Mouse (Mus musculus) neural tube, embryonic 15.5 days (tissue): Measurements from ENCODE around the gene Exoc3l2. TPM values are rescaled to one million over a fixed set of nuclear protein-coding genes. Genes with fewer than 3 reads are reported as not detected.

Experiments used
- ATAC-seq: fragments of 200-750 bp; cut with Nextera tagmentation; 2 replicates; pipeline ENCODE4 v1.8.0; 2017; ENCODE audit warnings: mild to moderate bottlenecking, moderate TSS enrichment, moderate library complexity; ENCODE audit not compliant: low FRiP score
- H3K27ac ChIP-seq: fragments of 300-500 bp; sonication (generic); replicated peaks from 2 replicates; pipeline ENCODE4 v1.5.1; 2015; ENCODE audit warnings: mild to moderate bottlenecking, inconsistent platforms
- H3K27me3 ChIP-seq: fragments of 300-500 bp; sonication (generic); replicated peaks from 2 replicates; pipeline ENCODE4 v1.6.1; 2015; ENCODE audit warnings: inconsistent platforms
- H3K36me3 ChIP-seq: fragments of 300-500 bp; sonication (generic); 2 replicates; pipeline ENCODE4 v1.6.1; 2015; ENCODE audit warnings: inconsistent platforms
- H3K4me1 ChIP-seq: fragments of 300-500 bp; sonication (generic); 2 replicates; pipeline ENCODE4 v1.6.1; 2015; ENCODE audit warnings: inconsistent platforms
- H3K4me2 ChIP-seq: fragments of 300-500 bp; sonication (generic); 2 replicates; pipeline ENCODE4 v1.6.1; 2015; ENCODE audit warnings: inconsistent platforms, mild to moderate bottlenecking, moderate library complexity
- H3K4me3 ChIP-seq: fragments of 300-500 bp; sonication (generic); replicated peaks from 2 replicates; pipeline ENCODE4 v1.5.1; 2015; ENCODE audit warnings: mild to moderate bottlenecking, inconsistent platforms
- H3K9ac ChIP-seq: fragments of 300-500 bp; sonication (generic); replicated peaks from 2 replicates; pipeline ENCODE4 v1.6.1; 2015; ENCODE audit warnings: mild to moderate bottlenecking, inconsistent platforms
- H3K9me3 ChIP-seq: fragments of 300-500 bp; sonication (generic); replicated peaks from 2 replicates; pipeline ENCODE4 v1.6.1; 2016; ENCODE audit warnings: inconsistent platforms
- WGBS: fragments of 180-500 bp; shearing (Covaris S2); methylation state at CpG from one replicate; pipeline ENCODE4 v1.1.7; 2015; ENCODE audit warnings: mixed read lengths; 5-methylcytosine and 5-hydroxymethylcytosine counted together
- polyA plus RNA-seq: library from polyadenylated mRNA; unstranded; fragments of >200 nt; fragmentation: Nextera tagmentation; extraction: Ambion mirVana; gene quantifications from 2 replicates; pipeline ENCODE4 v1.2.1, GENCODE M21; 2015

Exoc3l2 gene
- polyA plus RNA-seq, 1 experiment from 2014 or later: 1.5 TPM

GRCm38 (mm10) chr7:19470308-19470707, 7.2 kb downstream of the Exoc3l2 start:
- Histone ChIP-seq H3K4me3 (no peak overlapping the region), H3K4me1 (peaks cover 14% of the 10 kb centered on the region), H3K9ac (no peak overlapping the region), H3K27me3 (peaks cover 69% of the 10 kb centered on the region), H3K9me3 (no peaks in the 10 kb centered on the region), H3K27ac (no peak overlapping the region), H3K36me3 (no peaks in the 10 kb centered on the region), H3K4me2 (no peak overlapping the region)
- WGBS: 18% methylated on average over 14 of the region's 14 CpGs
- no peak for ATAC-seq

DNA sequence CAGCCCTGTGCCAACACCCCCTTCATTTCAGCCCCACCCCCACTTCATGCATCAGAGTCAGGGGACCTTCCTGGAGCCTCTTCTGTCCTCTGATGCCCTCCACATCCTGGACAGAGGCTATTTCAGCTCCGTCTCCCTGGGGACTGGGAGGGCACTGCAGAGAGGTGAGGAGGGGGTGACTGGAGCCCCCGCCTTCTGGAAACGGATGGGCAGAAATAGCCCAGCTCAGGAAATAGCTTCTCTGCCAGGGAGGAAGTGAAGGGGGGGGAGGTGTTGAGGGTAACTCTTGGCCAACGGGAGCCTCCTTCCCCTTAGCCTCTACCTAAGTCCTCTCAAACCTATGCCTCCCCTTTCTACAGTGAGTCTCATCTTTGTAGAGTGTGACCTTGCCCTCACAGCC, 9.3 kb downstream of the Exoc3l2 start:
- Histone ChIP-seq H3K4me2 (no peak overlapping the region), H3K4me1 (peaks cover 14% of the 10 kb centered on the region), H3K4me3 (no peak overlapping the region), H3K9me3 (no peaks in the 10 kb centered on the region), H3K27me3 (peaks cover 66% of the 10 kb centered on the region), H3K9ac (no peak overlapping the region), H3K36me3 (no peaks in the 10 kb centered on the region), H3K27ac (no peak overlapping the region)
- ATAC-seq: no peak
- 53% methylated on average over 4 of the region's 4 CpGs for WGBS

DNA sequence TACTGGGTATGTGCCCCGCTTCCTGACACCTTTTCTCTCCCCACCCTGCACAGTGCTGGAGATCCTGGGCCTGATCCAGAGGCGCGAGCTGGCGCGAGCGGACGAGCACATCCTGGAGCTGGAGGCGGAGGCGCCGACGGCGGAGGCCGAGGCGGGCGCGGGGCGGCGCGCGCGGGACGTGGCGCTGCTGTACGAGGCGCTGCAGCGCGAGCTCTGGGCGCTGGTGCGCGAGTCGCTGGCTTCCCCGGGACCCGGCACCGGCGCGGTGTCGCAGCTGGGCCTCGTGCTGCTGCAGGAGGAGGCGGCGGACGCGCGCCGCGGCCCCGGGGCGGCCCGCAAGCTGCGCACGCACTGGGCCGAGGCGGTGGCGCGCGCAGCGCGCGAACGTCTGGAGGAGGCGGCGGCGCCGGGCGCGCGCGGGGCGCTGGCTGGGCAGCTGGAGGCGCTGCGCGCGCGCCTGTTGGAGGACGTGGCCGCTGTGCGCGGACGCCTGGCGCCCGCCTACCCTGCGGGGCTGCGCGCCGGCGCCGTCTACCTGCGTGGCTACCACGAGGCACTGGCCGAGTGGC, 10.8 kb downstream of the Exoc3l2 start:
- Histone ChIP-seq H3K9me3 (no peaks in the 10 kb centered on the region), H3K36me3 (no peaks in the 10 kb centered on the region), H3K27ac (peak overlapping the region; percentile 87), H3K27me3 (peaks cover 67% of the 10 kb centered on the region), H3K4me1 (peaks cover 14% of the 10 kb centered on the region), H3K4me2 (peak overlapping the region; percentile 89), H3K9ac (peak overlapping the region; percentile 73), H3K4me3 (peak overlapping the region; percentile 53)
- WGBS: under 1% methylated on average over 78 of the region's 89 CpGs
- ATAC-seq: peak; percentile 94

GRCm38 (mm10) chr7:19477084-19477483, 14.0 kb downstream of the Exoc3l2 start:
- Histone ChIP-seq H3K4me1 (peaks cover 14% of the 10 kb centered on the region), H3K4me3 (no peak overlapping the region), H3K4me2 (no peak overlapping the region), H3K27me3 (peaks cover 38% of the 10 kb centered on the region), H3K9me3 (no peaks in the 10 kb centered on the region), H3K36me3 (no peaks in the 10 kb centered on the region), H3K27ac (no peak overlapping the region), H3K9ac (no peak overlapping the region)
- ATAC-seq: no peak
- WGBS: 82% methylated on average over 2 of the region's 2 CpGs

DNA sequence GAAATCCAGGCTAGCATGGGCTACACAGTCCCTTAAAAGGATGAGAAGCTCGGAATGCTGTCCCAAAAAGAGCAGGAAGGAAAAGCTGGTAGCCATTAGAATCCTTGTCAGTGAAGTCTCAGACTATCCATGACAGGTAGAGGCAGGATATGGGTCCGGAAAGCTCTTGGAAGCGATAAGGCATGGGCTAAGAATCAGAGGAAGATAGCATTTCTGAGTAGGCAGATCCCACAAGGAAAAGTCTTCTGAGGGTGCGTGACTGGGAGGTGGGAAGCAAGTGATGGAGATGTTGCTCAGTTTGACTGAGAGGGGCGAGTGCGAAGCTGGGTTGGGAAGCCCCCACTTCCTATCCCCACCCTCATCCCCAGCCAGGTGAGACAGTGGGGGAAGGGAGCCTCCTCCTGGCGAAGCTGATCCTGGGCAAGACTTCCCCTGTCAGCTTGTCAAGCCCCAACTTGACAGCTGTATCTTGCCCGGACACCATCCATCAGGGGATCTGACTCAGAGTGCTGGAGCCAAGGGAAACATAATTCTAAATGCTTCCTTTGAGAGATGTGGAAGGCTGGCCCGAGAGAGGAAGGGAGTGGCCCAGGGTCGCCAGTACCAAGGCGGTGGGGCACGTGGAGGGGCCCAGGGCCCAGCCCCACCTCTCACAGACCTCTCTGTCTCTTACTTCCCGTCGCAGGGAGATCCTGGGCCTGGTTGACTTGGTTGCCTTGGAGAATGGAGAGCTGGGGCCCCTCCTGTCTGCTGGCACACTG, 14.7 kb downstream of the Exoc3l2 start:
- no peak overlapping the region for H3K4me3 ChIP-seq
- 30% methylated on average over 14 of the region's 14 CpGs for WGBS
- no peaks in the 10 kb centered on the region for H3K36me3 ChIP-seq
- no peaks in the 10 kb centered on the region for H3K9me3 ChIP-seq
- no peak for ATAC-seq
- H3K4me1 ChIP-seq: peaks cover 14% of the 10 kb centered on the region
- no peak overlapping the region for H3K9ac ChIP-seq
- no peak overlapping the region for H3K27ac ChIP-seq
- H3K4me2 ChIP-seq: no peak overlapping the region
- H3K27me3 ChIP-seq: peaks cover 31% of the 10 kb centered on the region

DNA sequence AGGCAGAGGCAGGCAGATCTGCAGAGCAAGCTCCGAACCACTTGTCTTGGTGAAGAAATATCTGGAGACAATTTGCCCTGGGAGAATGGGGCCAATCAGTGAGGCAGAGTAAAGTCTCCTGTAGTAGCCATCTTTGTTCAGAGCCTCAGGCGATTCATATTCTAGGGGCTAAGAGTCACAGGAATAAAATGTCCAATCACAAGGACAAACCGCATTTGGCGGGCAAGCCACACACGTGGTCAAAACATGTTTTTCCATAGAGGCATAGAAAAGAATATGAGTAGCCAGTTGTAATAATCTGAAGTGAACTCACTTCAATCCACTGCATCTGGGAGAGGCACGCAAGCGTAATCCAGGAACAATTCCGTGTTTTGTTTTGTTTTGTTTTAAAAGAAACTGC, 20.1 kb downstream of the Exoc3l2 start:
- H3K9ac ChIP-seq: no peak overlapping the region
- H3K4me2 ChIP-seq: no peak overlapping the region
- H3K27me3 ChIP-seq: peaks cover 20% of the 10 kb centered on the region
- no peak overlapping the region for H3K4me3 ChIP-seq
- ATAC-seq: no peak
- no peaks in the 10 kb centered on the region for H3K36me3 ChIP-seq
- H3K4me1 ChIP-seq: no peaks in the 10 kb centered on the region
- H3K9me3 ChIP-seq: no peaks in the 10 kb centered on the region
- WGBS: 84% methylated on average over 8 of the region's 8 CpGs
- no peak overlapping the region for H3K27ac ChIP-seq

DNA sequence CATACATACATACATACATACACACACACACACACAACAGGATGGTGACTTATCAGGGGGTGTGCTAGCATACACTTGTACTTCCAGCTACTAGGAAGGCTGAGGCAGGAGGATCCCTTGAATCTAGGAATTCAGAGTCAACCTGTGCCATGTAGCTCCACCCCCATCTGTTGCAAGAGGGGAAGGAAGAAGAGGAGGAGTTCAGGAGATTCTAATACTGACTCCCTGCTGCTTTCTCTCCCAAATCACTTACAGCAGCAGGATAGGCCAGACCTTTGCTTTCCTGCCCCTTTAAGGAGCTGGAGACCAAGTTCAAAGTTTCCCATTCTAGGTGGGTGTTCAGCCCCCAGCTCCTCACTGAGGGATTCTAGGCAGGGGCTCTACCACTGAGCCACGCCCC, 22.4 kb downstream of the Exoc3l2 start:
- no peak overlapping the region for H3K9ac ChIP-seq
- H3K36me3 ChIP-seq: no peaks in the 10 kb centered on the region
- H3K4me3 ChIP-seq: no peak overlapping the region
- no peaks in the 10 kb centered on the region for H3K9me3 ChIP-seq
- H3K4me1 ChIP-seq: peaks cover 8% of the 10 kb centered on the region; the same call in 1 of the 2 replicates
- H3K27me3 ChIP-seq: peaks cover 41% of the 10 kb centered on the region
- no peak for ATAC-seq
- no peak overlapping the region for H3K27ac ChIP-seq
- 92% methylated on average over 1 of the region's 1 CpGs for whole genome bisulfite sequencing
- no peak overlapping the region for H3K4me2 ChIP-seq

DNA sequence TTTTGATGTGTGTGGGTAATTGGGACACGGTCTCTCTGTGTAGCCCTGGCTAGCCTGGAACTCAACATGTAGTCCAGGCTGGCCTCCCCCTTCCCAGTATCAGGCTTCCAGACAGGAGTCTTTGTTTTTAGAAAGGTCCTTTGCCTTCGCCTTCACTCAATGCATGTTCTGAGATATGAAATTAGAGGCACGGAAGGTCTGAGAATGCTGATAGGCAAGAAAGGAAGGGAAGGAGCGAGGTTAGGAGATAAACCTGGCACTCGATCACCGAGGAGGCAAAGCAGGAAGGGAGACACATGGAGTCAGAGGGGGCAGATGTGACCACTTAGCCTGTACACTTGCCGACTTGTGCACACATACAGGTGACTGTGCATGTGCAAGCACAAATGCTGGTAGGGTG, 23.4 kb downstream of the Exoc3l2 start:
- WGBS: 93% methylated on average over 7 of the region's 7 CpGs
- Histone ChIP-seq H3K9me3 (no peaks in the 10 kb centered on the region), H3K27me3 (peaks cover 51% of the 10 kb centered on the region), H3K4me3 (no peak overlapping the region), H3K27ac (no peak overlapping the region), H3K4me1 (peaks cover 8% of the 10 kb centered on the region; the same call in 1 of the 2 replicates), H3K9ac (no peak overlapping the region), H3K36me3 (no peaks in the 10 kb centered on the region), H3K4me2 (no peak overlapping the region)
- ATAC-seq: no peak

DNA sequence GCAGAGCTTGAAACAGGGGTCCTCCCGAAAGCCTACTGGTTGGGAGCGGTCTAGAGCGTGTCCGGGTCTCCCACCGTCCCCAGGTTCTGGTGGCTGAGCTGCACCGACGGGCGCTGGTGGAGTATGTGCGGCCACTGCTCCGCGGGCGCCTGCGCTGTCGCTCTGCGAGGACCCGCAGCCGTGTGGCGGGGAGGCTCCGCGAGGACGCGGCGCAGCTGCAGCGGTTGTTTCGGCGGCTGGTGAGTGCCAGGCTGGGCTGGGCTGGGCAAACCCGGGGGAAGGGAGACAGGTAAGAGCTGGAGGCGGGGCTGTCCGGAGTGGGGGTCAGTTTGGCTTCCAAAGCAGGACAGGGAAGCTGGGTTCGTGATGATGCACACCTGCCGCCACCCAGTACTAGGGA, 26.4 kb downstream of the Exoc3l2 start:
- peak overlapping the region; percentile 35 for H3K4me3 ChIP-seq
- 6% methylated on average over 31 of the region's 31 CpGs for WGBS
- no peaks in the 10 kb centered on the region for H3K36me3 ChIP-seq
- H3K4me1 ChIP-seq: peaks cover 13% of the 10 kb centered on the region; the same call in 1 of the 2 replicates
- no peak overlapping the region for H3K27ac ChIP-seq
- H3K4me2 ChIP-seq: peak overlapping the region; percentile 59
- peaks cover 68% of the 10 kb centered on the region for H3K27me3 ChIP-seq
- peak overlapping the region; percentile 18; the same call in 1 of the 2 replicates for H3K9ac ChIP-seq
- no peaks in the 10 kb centered on the region for H3K9me3 ChIP-seq
- ATAC-seq: no peak; the same call in 1 of the 2 replicates

DNA sequence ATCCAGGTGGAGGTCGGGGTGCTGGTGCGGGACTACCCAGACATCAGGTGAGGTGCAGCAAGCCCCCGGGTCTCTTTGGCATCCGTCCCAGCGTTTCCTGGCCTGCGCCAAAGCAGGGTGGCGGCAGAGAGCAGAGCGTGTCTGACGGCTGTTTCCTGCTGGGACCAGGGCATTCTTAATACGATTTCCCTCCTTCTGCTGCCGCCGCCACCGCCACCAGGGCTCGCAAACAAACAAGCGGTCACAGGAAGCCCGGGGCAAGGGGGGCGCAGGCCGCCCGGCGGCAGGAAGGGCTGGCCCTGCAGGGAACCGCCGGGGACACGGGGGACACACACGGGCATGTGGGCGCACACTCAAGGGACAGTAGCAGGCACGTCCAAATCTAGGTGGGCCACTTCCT, 28.6 kb downstream of the Exoc3l2 start:
- 0 out of 2 replicates have a peak overlapping the region, but pooled peaks have one; percentile 8 for H3K9ac ChIP-seq

DNA sequence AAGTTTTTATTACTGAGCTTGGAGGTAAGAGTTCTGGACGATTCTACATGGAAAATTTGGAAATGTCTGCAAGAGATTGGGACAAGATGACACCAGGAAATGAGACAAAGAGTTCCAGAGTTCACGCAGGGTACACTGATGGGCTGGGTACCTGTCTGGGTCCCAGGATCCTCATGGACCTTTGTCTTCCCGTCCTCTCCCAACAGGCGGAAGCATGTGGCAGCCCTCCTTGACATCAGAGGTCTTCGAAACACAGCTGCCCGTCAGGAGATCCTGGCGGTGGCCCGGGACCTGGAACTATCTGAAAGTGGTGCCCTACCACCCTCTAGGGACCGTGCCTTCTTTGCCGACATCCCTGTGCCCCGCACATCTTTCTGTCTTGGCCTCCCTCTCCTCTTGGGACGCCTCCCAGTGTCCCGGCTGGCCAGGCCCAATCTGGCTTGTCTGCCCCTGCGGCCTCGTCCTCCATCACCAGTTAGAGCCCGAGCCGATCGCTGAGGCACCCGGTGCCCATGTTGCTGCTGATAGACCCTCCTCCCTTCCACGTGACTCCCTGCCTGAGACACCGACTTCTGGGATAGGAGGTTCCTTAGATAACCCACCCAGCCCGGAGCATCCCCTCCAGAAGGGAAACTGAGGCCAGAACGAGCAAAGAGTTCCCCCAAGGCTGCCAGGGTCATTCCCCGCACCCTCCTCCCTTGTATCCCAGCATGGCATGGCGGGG, 31.8 kb downstream of the Exoc3l2 start:
- Histone ChIP-seq H3K9me3 (no peaks in the 10 kb centered on the region), H3K4me2 (no peak overlapping the region), H3K4me3 (no peak overlapping the region), H3K27ac (no peak overlapping the region), H3K36me3 (no peaks in the 10 kb centered on the region), H3K27me3 (peaks cover 37% of the 10 kb centered on the region), H3K4me1 (peaks cover 6% of the 10 kb centered on the region; the same call in 1 of the 2 replicates), H3K9ac (no peak overlapping the region)
- 87% methylated on average over 25 of the region's 25 CpGs for WGBS
- ATAC-seq: no peak

More for the DNA sequence above, 28.6 kb downstream of the Exoc3l2 start:
- peaks cover 13% of the 10 kb centered on the region; the same call in 1 of the 2 replicates for H3K4me1 ChIP-seq
- WGBS: 2% methylated on average over 26 of the region's 26 CpGs
- H3K27ac ChIP-seq: no peak overlapping the region
- H3K27me3 ChIP-seq: peaks cover 66% of the 10 kb centered on the region
- H3K4me2 ChIP-seq: peak overlapping the region; percentile 37
- no peaks in the 10 kb centered on the region for H3K9me3 ChIP-seq
- no peaks in the 10 kb centered on the region for H3K36me3 ChIP-seq
- H3K4me3 ChIP-seq: no peak overlapping the region
- no peak for ATAC-seq
